Mouse (Mus musculus) ES-Bruce4 (cell line): ENCODE data around the gene Iqcn.

Source experiments
- CTCF ChIP-seq: IDR thresholded peaks from one replicate; pipeline ENCODE4 v1.8.1; 2011; ENCODE audit warnings: low read depth, low read length
- EP300 ChIP-seq: IDR thresholded peaks from 2 replicates; pipeline ENCODE4 v1.6.1; 2011; ENCODE audit warnings: low read depth, low read length; ENCODE audit not compliant: insufficient read depth
- POLR2A ChIP-seq: IDR thresholded peaks from one replicate; pipeline ENCODE4 v1.8.1; 2011; ENCODE audit warnings: low read length; ENCODE audit not compliant: insufficient read depth

- TF ChIP-seq CTCF = no peak
- TF ChIP-seq POLR2A = no peak
- no peak for TF ChIP-seq EP300
Observed at GRCm38 (mm10) chr8:70725792-70726447, 22.7 kb downstream of the Iqcn start.
